Mouse (Mus musculus): ENCODE data around the gene Ldb1. TPM values are rescaled to one million over a fixed set of nuclear protein-coding genes. Genes with fewer than 3 reads are reported as not detected.

Ldb1 gene
- polyA plus RNA-seq, 1 experiment from 2014 or later: 64.7 TPM

GRCm38 (mm10) chr19:46035971-46036370 lies 9.0 kb downstream of the Ldb1 start:
- Histone ChIP-seq H3K4me1 (peaks cover 43% of the 10 kb centered on the region), H3K9me3 (no peaks in the 10 kb centered on the region), H3K27me3 (replicated peaks) (no peaks in the 10 kb centered on the region), H3K36me3 (peaks cover 57% of the 10 kb centered on the region), H3K4me3 (0 out of 2 replicates have a peak overlapping the region, but pooled peaks have one; percentile 91), H3K27ac (replicated peaks) (no peak overlapping the region), H3K4me2 (peak overlapping the region; percentile 90), H3K9ac (no peak overlapping the region)
- ATAC-seq (ENCODE audit: extremely low read depth, insufficient number of reproducible peaks, low FRiP score, low TSS enrichment): no peak
- 88% methylated on average over 13 of the region's 13 CpGs for WGBS

GRCm38 (mm10) chr19:46033911-46034310 lies 11.1 kb downstream of the Ldb1 start:
- no peaks in the 10 kb centered on the region for H3K27me3 ChIP-seq (replicated peaks)
- 93% methylated on average over 11 of the region's 11 CpGs for WGBS
- H3K27ac ChIP-seq (replicated peaks): no peak overlapping the region
- H3K4me1 ChIP-seq: peaks cover 30% of the 10 kb centered on the region
- H3K36me3 ChIP-seq: peaks cover 68% of the 10 kb centered on the region
- peaks cover 5% of the 10 kb centered on the region; the same call in 1 of the 2 replicates for H3K9me3 ChIP-seq
- no peak overlapping the region for H3K4me3 ChIP-seq
- ATAC-seq (ENCODE audit: extremely low read depth, insufficient number of reproducible peaks, low FRiP score, low TSS enrichment): no peak
- no peak overlapping the region for H3K9ac ChIP-seq
- H3K4me2 ChIP-seq: no peak overlapping the region

- H3K4me3 ChIP-seq: no peak overlapping the region
- peaks cover 21% of the 10 kb centered on the region for H3K4me1 ChIP-seq
- H3K27me3 ChIP-seq (replicated peaks): no peaks in the 10 kb centered on the region
- no peak for ATAC-seq (ENCODE audit: extremely low read depth, insufficient number of reproducible peaks, low FRiP score, low TSS enrichment)
- H3K4me2 ChIP-seq: no peak overlapping the region
- WGBS: 85% methylated on average over 26 of the region's 26 CpGs
- no peak overlapping the region for H3K27ac ChIP-seq (replicated peaks)
- peaks cover 5% of the 10 kb centered on the region; the same call in 1 of the 2 replicates for H3K9me3 ChIP-seq
- no peak overlapping the region for H3K9ac ChIP-seq
- peaks cover 68% of the 10 kb centered on the region for H3K36me3 ChIP-seq
Observed at GRCm38 (mm10) chr19:46032731-46033510, 12.1 kb downstream of the Ldb1 start.

DNA sequence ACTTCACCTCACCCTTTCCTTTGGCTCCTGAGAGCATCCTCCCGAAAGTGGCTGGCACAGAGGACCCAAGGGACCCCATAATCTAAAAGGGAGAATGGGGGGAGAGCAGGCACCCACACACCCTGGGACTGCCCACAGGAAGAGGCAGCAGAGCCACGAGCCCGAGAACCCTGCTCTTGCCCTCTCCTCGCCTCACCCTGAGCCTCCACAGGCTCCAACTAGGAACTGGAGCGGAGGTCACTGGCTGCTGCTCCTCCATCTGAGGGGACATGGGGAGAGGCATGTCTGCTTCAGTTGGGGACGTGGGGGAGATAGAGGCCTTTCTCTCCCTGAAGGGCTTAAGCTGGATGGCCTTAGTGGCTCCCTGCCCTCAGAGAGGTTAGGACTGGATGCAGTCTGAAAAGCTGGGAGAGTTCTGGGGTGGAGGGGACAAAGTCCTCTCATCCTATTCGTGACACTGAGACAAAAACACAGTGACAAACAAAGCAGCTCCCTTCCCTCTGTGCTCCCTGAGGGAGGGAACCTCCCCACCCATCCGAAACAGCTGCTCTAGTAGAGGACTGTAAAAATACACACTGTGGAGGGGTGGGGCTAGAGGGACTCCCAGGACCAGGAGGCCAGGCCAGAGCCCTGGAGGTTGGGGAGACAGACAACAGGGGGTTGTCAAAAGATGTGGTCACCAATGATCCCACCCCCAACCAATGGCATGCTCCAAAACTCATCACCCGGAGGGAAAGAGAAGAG lies 13.2 kb downstream of the Ldb1 start:
- peaks cover 68% of the 10 kb centered on the region for H3K36me3 ChIP-seq
- WGBS: 75% methylated on average over 9 of the region's 9 CpGs
- 0 out of 2 replicates have a peak overlapping the region, but pooled peaks have one; percentile 8 for H3K27ac ChIP-seq (replicated peaks)
- no peak overlapping the region for H3K4me3 ChIP-seq
- H3K4me1 ChIP-seq: peaks cover 21% of the 10 kb centered on the region
- H3K4me2 ChIP-seq: no peak overlapping the region
- ATAC-seq (ENCODE audit: extremely low read depth, insufficient number of reproducible peaks, low FRiP score, low TSS enrichment): no peak
- no peak overlapping the region for H3K9ac ChIP-seq
- H3K27me3 ChIP-seq (replicated peaks): no peaks in the 10 kb centered on the region
- H3K9me3 ChIP-seq: peaks cover 5% of the 10 kb centered on the region; the same call in 1 of the 2 replicates

DNA sequence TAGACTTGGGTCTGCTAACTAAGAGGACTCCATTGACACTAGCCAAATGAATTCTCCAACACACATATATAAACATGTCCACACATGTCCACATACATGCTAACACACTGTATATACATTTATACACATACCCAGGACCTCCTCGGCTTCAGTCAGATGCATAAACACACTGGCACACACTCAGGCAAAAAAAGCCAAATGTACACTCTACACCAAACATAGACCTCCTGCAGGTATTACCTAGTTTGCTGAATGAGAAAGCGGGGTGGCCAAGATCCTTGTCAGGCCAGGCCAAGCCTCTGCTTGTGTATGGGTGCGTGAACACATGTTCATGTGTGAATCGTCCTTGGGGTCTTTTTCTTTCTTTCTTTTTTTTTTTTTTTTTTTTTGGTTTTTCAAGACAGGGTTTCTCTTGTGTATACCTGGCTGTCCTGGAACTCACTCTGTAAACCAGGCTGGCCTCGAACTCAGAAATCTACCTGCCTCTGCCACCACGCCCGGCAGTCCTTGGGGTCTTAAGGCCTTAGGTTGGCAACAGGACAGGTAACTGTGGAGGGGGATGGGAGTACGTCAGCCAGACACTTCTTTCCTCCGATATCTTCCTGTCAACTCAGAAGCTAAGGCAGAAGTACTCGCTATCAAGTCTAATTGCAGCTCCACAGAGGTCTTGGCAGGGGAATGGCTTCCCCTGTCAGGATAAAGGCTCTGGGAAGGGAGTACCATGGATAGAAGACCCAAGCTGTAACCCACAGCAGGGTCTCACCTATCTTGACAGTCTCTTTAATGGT lies 14.6 kb downstream of the Ldb1 start:
- Histone ChIP-seq H3K4me2 (no peak overlapping the region), H3K4me3 (no peak overlapping the region), H3K9me3 (peaks cover 5% of the 10 kb centered on the region; the same call in 1 of the 2 replicates), H3K36me3 (peaks cover 54% of the 10 kb centered on the region), H3K27me3 (replicated peaks) (no peaks in the 10 kb centered on the region), H3K9ac (no peak overlapping the region), H3K27ac (replicated peaks) (no peak overlapping the region), H3K4me1 (peaks cover 20% of the 10 kb centered on the region)
- whole genome bisulfite sequencing: 88% methylated on average over 10 of the region's 10 CpGs
- no peak for ATAC-seq (ENCODE audit: extremely low read depth, insufficient number of reproducible peaks, low FRiP score, low TSS enrichment)

- peaks cover 46% of the 10 kb centered on the region for H3K36me3 ChIP-seq
- no peak overlapping the region for H3K9ac ChIP-seq
- WGBS: 95% methylated on average over 1 of the region's 1 CpGs
Observed at GRCm38 (mm10) chr19:46029652-46030051, 15.4 kb downstream of the Ldb1 start.

GRCm38 (mm10) chr19:46028747-46029320 lies 16.2 kb downstream of the Ldb1 start:
- 70% methylated on average over 11 of the region's 11 CpGs for WGBS
- Histone ChIP-seq H3K36me3 (peaks cover 38% of the 10 kb centered on the region), H3K4me2 (no peak overlapping the region), H3K4me3 (no peak overlapping the region), H3K27me3 (replicated peaks) (no peaks in the 10 kb centered on the region), H3K4me1 (peaks cover 20% of the 10 kb centered on the region), H3K9ac (no peak overlapping the region), H3K27ac (replicated peaks) (no peak overlapping the region), H3K9me3 (peaks cover 5% of the 10 kb centered on the region; the same call in 1 of the 2 replicates)
- no peak for ATAC-seq (ENCODE audit: extremely low read depth, insufficient number of reproducible peaks, low FRiP score, low TSS enrichment)

More at GRCm38 (mm10) chr19:46029652-46030051, 15.4 kb downstream of the Ldb1 start:
- Histone ChIP-seq H3K27me3 (replicated peaks) (no peaks in the 10 kb centered on the region), H3K4me1 (peaks cover 20% of the 10 kb centered on the region), H3K27ac (replicated peaks) (no peak overlapping the region), H3K4me2 (no peak overlapping the region), H3K4me3 (no peak overlapping the region), H3K9me3 (peaks cover 5% of the 10 kb centered on the region; the same call in 1 of the 2 replicates)
- no peak for ATAC-seq (ENCODE audit: extremely low read depth, insufficient number of reproducible peaks, low FRiP score, low TSS enrichment)

GRCm38 (mm10) chr19:46026567-46026966 lies 18.4 kb downstream of the Ldb1 start:
- H3K27ac ChIP-seq (replicated peaks): 0 out of 2 replicates have a peak overlapping the region, but pooled peaks have one; percentile 16
- H3K9ac ChIP-seq: no peak overlapping the region
- H3K4me1 ChIP-seq: peaks cover 20% of the 10 kb centered on the region
- peaks cover 15% of the 10 kb centered on the region for H3K36me3 ChIP-seq
- peaks cover 5% of the 10 kb centered on the region; the same call in 1 of the 2 replicates for H3K9me3 ChIP-seq
- peak; percentile 23; the same call in 1 of the 2 replicates for ATAC-seq (ENCODE audit: extremely low read depth, insufficient number of reproducible peaks, low FRiP score, low TSS enrichment)
- H3K4me3 ChIP-seq: no peak overlapping the region
- H3K27me3 ChIP-seq (replicated peaks): no peaks in the 10 kb centered on the region
- 0 out of 2 replicates have a peak overlapping the region, but pooled peaks have one; percentile 20 for H3K4me2 ChIP-seq
- WGBS: 31% methylated on average over 8 of the region's 8 CpGs

DNA sequence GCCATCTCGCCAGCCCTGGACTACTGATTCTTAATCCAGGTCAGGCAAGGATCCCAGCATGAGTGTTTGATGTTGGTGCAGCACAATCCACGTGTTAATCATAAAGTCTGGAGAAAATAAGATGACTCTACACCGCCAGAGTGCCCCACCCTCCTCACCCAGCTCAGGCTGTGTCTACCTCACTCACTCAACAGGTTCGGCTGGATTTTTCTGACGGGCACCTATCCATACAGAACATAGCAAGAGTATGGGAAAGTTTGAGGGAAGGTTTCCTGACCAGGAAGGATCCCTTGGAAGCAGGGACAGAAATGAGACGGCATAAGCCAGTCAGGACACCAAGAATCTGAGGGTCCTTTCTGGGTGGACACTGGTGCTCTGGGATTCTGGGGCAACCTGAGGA lies 20.1 kb downstream of the Ldb1 start:
- Histone ChIP-seq H3K4me2 (no peak overlapping the region), H3K27ac (replicated peaks) (no peak overlapping the region), H3K4me3 (no peak overlapping the region), H3K4me1 (peaks cover 20% of the 10 kb centered on the region), H3K36me3 (peaks cover under 1% of the 10 kb centered on the region), H3K9ac (no peak overlapping the region), H3K27me3 (replicated peaks) (no peaks in the 10 kb centered on the region), H3K9me3 (peaks cover 5% of the 10 kb centered on the region; the same call in 1 of the 2 replicates)
- no peak for ATAC-seq (ENCODE audit: extremely low read depth, insufficient number of reproducible peaks, low FRiP score, low TSS enrichment)
- WGBS: 70% methylated on average over 6 of the region's 6 CpGs

GRCm38 (mm10) chr19:46016023-46016422 lies 29.0 kb downstream of the Ldb1 start:
- Histone ChIP-seq H3K9me3 (no peaks in the 10 kb centered on the region), H3K27me3 (replicated peaks) (no peaks in the 10 kb centered on the region), H3K4me1 (no peaks in the 10 kb centered on the region), H3K9ac (no peak overlapping the region), H3K4me3 (no peak overlapping the region), H3K27ac (replicated peaks) (no peak overlapping the region), H3K36me3 (no peaks in the 10 kb centered on the region), H3K4me2 (no peak overlapping the region)
- WGBS: 75% methylated on average over 2 of the region's 2 CpGs
- no peak for ATAC-seq (ENCODE audit: extremely low read depth, insufficient number of reproducible peaks, low FRiP score, low TSS enrichment)

All from heart, embryonic 13.5 days (tissue).